Mouse (Mus musculus) midbrain, embryonic 16.5 days (tissue): Measurements from ENCODE around the gene Tmem169. TPM values are rescaled to one million over a fixed set of nuclear protein-coding genes. Genes with fewer than 3 reads are reported as not detected.
A peak's percentile ranks its signal among the peaks of the same experiment; 100 is the strongest.
"Not testable (repeated sequence)": the region's sequence is repeated elsewhere in the genome, so short reads cannot be mapped to it uniquely, and the experiment has no call there.

Source experiments
- ATAC-seq: fragments of 200-750 bp; cut with Nextera tagmentation; 2 replicates; pipeline ENCODE4 v1.8.0; 2017; ENCODE audit warnings: moderate TSS enrichment
- H3K27ac ChIP-seq: fragments of 300-500 bp; sonication (generic); 2 replicates; pipeline ENCODE4 v1.5.1; 2014; ENCODE audit warnings: mild to moderate bottlenecking, low read length, mixed read lengths
- H3K27me3 ChIP-seq: fragments of 300-500 bp; sonication (generic); 2 replicates; pipeline ENCODE4 v1.6.1; 2014; ENCODE audit warnings: low read depth, low read length, mixed read lengths; ENCODE audit not compliant: control insufficient read depth, insufficient read depth
- H3K36me3 ChIP-seq: fragments of 300-500 bp; sonication (generic); 2 replicates; pipeline ENCODE4 v1.6.1; 2014; ENCODE audit warnings: mild to moderate bottlenecking, low read length, moderate library complexity, mixed read lengths; ENCODE audit not compliant: control insufficient read depth, insufficient read depth
- H3K4me1 ChIP-seq: fragments of 300-500 bp; sonication (generic); 2 replicates; pipeline ENCODE4 v1.6.1; 2014; ENCODE audit warnings: mild to moderate bottlenecking, low read length, mixed read lengths; ENCODE audit not compliant: control insufficient read depth, insufficient read depth
- H3K4me2 ChIP-seq: fragments of 300-500 bp; sonication (generic); 2 replicates; pipeline ENCODE4 v1.6.1; 2014; ENCODE audit warnings: mild to moderate bottlenecking, low read length, mixed read lengths
- H3K4me3 ChIP-seq: fragments of 300-500 bp; sonication (generic); 2 replicates; pipeline ENCODE4 v1.5.1; 2014; ENCODE audit warnings: low read depth, mild to moderate bottlenecking, low read length, moderate library complexity, mixed read lengths
- H3K9ac ChIP-seq: fragments of 300-500 bp; sonication (generic); 2 replicates; pipeline ENCODE4 v1.6.1; 2014; ENCODE audit warnings: low read depth, low read length, mixed read lengths
- H3K9me3 ChIP-seq: fragments of 300-500 bp; sonication (generic); replicated peaks from 2 replicates; pipeline ENCODE4 v1.6.1; 2014; ENCODE audit warnings: mild to moderate bottlenecking, low read length, mixed read lengths; ENCODE audit not compliant: control insufficient read depth, poor library complexity, severe bottlenecking
- WGBS: fragments of 180-500 bp; shearing (Covaris S2); extraction: QIAGEN DNeasy Blood & Tissue Kit; methylation state at CpG from one replicate; pipeline ENCODE4 v1.1.7; 2014; 5-methylcytosine and 5-hydroxymethylcytosine counted together
- polyA plus RNA-seq: library from polyadenylated mRNA; unstranded; fragments of >200 nt; fragmentation: Nextera tagmentation; extraction: Ambion mirVana; gene quantifications from 2 replicates; pipeline ENCODE4 v1.2.1, GENCODE M21; 2015

Tmem169 gene
- polyA plus RNA-seq, 1 experiment from 2014 or later: 40.8 TPM

DNA sequence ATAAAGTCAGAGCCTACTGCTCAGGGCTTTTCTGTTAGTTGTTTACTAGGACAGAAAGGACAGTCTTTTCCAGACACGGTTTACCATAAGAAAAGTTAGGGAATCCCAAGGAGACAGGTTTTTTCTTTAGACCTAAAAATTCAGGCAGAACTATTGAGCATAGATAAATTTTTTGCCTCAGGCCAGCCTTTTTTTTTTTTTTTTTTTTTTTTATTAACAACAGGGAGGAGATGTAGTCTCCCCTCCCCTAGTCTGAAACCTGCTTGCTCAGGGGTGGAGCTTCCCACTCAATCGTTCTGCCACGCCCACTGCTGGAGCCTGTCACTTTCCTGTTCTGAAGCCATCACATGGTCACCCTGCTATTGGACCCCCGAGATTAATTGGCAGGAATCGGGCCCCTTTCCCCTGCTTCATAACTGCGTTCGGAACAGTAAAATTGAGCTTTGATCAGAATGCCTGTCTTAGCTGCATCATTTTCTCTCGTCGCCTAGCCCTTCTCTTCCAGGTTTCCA lies 35.9 kb upstream of the Tmem169 start:
- not testable (repeated sequence) for ATAC-seq, H3K4me1 ChIP-seq, H3K4me3 ChIP-seq, H3K9me3 ChIP-seq, H3K27me3 ChIP-seq, H3K4me2 ChIP-seq, H3K27ac ChIP-seq, H3K36me3 ChIP-seq, H3K9ac ChIP-seq
- WGBS: 48% methylated on average over 9 of the region's 9 CpGs

- WGBS: 89% methylated on average over 1 of the region's 1 CpGs
These were observed 32.4 kb upstream of the Tmem169 start for GRCm38 (mm10) chr1:72251806-72252205.

DNA sequence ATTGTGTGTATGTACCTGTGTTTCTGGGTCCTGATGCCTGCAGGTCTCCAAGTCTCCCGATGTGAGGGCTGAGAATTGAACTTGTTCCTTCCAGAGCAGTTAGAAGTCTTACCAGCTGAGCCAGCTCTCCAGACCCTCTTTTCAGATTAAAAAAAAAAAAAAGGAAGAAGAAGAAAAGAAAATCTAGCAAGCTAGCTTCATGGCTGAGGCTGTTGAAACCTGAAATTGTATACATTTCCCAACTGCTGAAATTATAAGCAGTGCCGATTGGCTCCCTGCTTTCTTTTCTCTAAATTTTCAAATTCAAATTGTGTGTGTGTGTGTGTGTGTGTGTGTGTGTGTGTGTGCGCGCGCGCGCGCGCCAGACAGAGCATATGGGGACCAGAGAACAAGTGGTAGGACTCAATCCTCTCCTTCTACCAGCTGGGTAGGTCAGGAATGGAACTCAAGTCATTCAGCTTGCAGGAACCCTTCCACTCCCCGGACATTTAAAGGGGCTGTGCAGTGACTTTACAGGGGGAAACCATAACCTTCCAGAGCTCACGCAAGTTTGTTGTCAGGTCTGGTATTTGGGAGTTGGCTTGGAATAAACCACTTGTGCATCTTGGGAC lies 30.2 kb upstream of the Tmem169 start:
- Histone ChIP-seq H3K27ac (peak overlapping the region; percentile 83), H3K9ac (peak overlapping the region; percentile 70; the same call in 1 of the 2 replicates), H3K4me1 (peaks cover 16% of the 10 kb centered on the region), H3K9me3 (no peaks in the 10 kb centered on the region), H3K36me3 (no peaks in the 10 kb centered on the region), H3K27me3 (no peaks in the 10 kb centered on the region), H3K4me3 (peak overlapping the region; percentile 37), H3K4me2 (peak overlapping the region; percentile 77)
- WGBS: 40% methylated on average over 11 of the region's 11 CpGs
- ATAC-seq: peak; percentile 23; the same call in 1 of the 2 replicates

More at GRCm38 (mm10) chr1:72251806-72252205, 32.4 kb upstream of the Tmem169 start:
- H3K4me1 ChIP-seq: peaks cover 15% of the 10 kb centered on the region
- H3K9me3 ChIP-seq: no peaks in the 10 kb centered on the region
- H3K36me3 ChIP-seq: no peaks in the 10 kb centered on the region
- H3K9ac ChIP-seq: no peak overlapping the region
- no peaks in the 10 kb centered on the region for H3K27me3 ChIP-seq
- no peak for ATAC-seq
- H3K4me2 ChIP-seq: no peak overlapping the region
- H3K27ac ChIP-seq: no peak overlapping the region
- H3K4me3 ChIP-seq: no peak overlapping the region

GRCm38 (mm10) chr1:72254545-72255061 lies 29.6 kb upstream of the Tmem169 start:
- Histone ChIP-seq H3K9ac (peak overlapping the region; percentile 70), H3K27me3 (no peaks in the 10 kb centered on the region), H3K9me3 (no peaks in the 10 kb centered on the region), H3K4me1 (peaks cover 16% of the 10 kb centered on the region), H3K4me2 (peak overlapping the region; percentile 77), H3K4me3 (peak overlapping the region; percentile 37), H3K27ac (peak overlapping the region; percentile 83), H3K36me3 (no peaks in the 10 kb centered on the region)
- WGBS: 2% methylated on average over 35 of the region's 35 CpGs
- ATAC-seq: peak; percentile 93

DNA sequence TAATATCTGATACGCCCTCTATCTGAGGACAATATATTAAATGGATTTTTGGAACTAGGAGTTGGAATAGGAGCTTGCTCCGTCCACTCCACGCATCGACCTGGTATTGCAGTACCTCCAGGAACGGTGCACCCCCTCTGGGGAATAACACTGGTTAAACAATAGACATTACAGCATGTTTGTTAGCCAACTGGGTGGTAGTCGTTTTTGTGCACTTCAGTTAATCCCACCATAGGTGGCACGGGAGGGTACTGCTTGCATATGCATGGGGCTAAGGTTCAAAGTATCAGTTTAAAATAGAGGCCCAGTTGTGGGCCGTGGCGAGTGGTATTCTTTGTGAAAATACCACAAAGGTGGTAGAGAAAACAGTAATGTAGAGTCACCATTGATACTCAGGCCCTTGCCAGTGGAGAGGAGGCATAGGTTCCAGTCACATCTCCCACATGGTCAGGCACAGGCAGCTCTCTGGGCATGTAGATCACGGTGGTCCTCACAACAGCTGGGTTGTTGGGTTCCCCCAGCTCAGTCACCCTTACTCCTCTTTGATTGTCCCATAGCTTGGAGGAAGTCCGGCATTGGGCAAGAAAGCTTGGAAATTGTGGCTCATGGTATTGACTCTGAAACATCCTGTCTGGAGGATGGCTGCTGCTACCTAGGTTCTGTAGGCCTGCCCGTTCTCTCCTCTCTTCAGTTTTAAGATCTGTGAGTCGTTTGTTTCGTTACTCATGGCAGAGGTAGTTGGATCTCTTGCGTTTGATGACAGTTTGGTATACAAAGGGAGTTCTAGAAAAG lies 28.9 kb upstream of the Tmem169 start:
- Histone ChIP-seq H3K4me3 (peak overlapping the region; percentile 37), H3K4me1 (peaks cover 16% of the 10 kb centered on the region), H3K4me2 (peak overlapping the region; percentile 77), H3K36me3 (no peaks in the 10 kb centered on the region), H3K9me3 (no peaks in the 10 kb centered on the region), H3K9ac (peak overlapping the region; percentile 70), H3K27me3 (no peaks in the 10 kb centered on the region), H3K27ac (peak overlapping the region; percentile 83)
- peak; percentile 80 for ATAC-seq
- 4% methylated on average over 15 of the region's 15 CpGs for WGBS

DNA sequence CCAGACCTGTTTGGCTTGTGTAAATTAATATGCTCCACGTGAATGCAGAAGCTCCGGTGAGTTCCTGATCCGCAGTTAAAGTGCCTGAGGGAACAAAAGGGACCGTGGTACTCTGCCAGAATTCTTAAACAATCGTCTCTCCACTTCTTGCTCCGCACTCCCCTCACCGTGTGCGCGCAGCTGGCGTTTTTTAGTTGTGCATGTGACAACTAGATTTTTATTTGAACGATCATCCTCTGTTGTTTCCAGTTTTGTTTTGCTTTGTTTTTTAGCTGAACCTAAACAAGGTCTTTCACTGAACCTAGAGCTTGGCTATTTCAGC lies 28.4 kb upstream of the Tmem169 start:
- no peaks in the 10 kb centered on the region for H3K36me3 ChIP-seq
- H3K27ac ChIP-seq: peak overlapping the region; percentile 83
- H3K9ac ChIP-seq: peak overlapping the region; percentile 70
- 14% methylated on average over 11 of the region's 11 CpGs for WGBS
- ATAC-seq: no peak
- peak overlapping the region; percentile 77 for H3K4me2 ChIP-seq
- no peaks in the 10 kb centered on the region for H3K9me3 ChIP-seq
- H3K4me3 ChIP-seq: peak overlapping the region; percentile 37
- H3K4me1 ChIP-seq: peaks cover 16% of the 10 kb centered on the region
- H3K27me3 ChIP-seq: no peaks in the 10 kb centered on the region

GRCm38 (mm10) chr1:72256381-72257256 lies 27.6 kb upstream of the Tmem169 start:
- 77% methylated on average over 9 of the region's 9 CpGs for WGBS
- no peaks in the 10 kb centered on the region for H3K9me3 ChIP-seq
- no peaks in the 10 kb centered on the region for H3K36me3 ChIP-seq
- no peaks in the 10 kb centered on the region for H3K27me3 ChIP-seq
- H3K27ac ChIP-seq: peak overlapping the region; percentile 83
- ATAC-seq: no peak
- H3K9ac ChIP-seq: peak overlapping the region; percentile 70; the same call in 1 of the 2 replicates
- H3K4me1 ChIP-seq: peaks cover 16% of the 10 kb centered on the region
- H3K4me2 ChIP-seq: peak overlapping the region; percentile 77
- peak overlapping the region; percentile 37; the same call in 1 of the 2 replicates for H3K4me3 ChIP-seq

DNA sequence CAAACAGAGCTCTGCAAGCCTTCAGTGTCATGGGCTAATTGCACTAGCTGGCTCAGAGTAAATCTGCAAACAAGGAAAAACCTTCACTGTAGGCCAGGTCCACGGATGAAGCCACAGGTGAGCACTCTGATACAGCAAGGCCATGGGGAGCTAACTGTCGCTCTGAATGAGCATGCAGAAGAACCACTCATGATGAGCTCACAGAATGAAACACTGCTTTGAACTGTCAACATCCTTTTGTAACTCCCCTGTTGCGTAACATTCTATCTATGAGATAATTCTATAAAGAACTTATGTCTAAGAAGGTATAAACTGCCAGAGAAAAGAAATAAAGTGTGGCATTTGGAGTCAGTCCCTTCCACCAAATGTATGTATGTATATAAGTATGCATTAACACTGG lies 21.1 kb upstream of the Tmem169 start:
- Histone ChIP-seq H3K9ac (no peak overlapping the region), H3K4me3 (no peak overlapping the region), H3K9me3 (no peaks in the 10 kb centered on the region), H3K27ac (no peak overlapping the region), H3K27me3 (no peaks in the 10 kb centered on the region), H3K36me3 (peaks cover 2% of the 10 kb centered on the region; the same call in 1 of the 2 replicates), H3K4me2 (no peak overlapping the region), H3K4me1 (no peaks in the 10 kb centered on the region)
- ATAC-seq: no peak
- WGBS: 95% methylated on average over 3 of the region's 3 CpGs
